Mouse (Mus musculus) forebrain, embryonic 13.5 days (tissue): ENCODE measurements around the gene Tinagl1. TPM values are rescaled to one million over a fixed set of nuclear protein-coding genes. Genes with fewer than 3 reads are reported as not detected.

Source experiments
- polyA plus RNA-seq: library from polyadenylated mRNA; unstranded; fragments of >200 nt; fragmentation: Nextera tagmentation; extraction: Ambion mirVana; gene quantifications from 2 replicates; pipeline ENCODE4 v1.2.1, GENCODE M21; 2015

Gene Tinagl1
- polyA plus RNA-seq, 1 experiment from 2014 or later: 2.6 TPM

Other genes starting within 250 kb of the Tinagl1 start
- gene Spocd1, start 245.9 kb downstream of the Tinagl1 start, polyA plus RNA-seq: not detected in 2 replicates
- 6.4 and 8.3 TPM in 2 replicates for gene Adgrb2, start 190.3 kb downstream of the Tinagl1 start, polyA plus RNA-seq
- gene Col16a1, start 127.3 kb downstream of the Tinagl1 start, polyA plus RNA-seq: 2.5 and 2.9 TPM in 2 replicates
- gene Pef1, start 72.6 kb downstream of the Tinagl1 start, polyA plus RNA-seq: 68.0 and 68.4 TPM in 2 replicates
- gene Hcrtr1, start 35.8 kb downstream of the Tinagl1 start, polyA plus RNA-seq: 0.13 TPM in 1 of 2 replicates, not detected in the other
- gene Gm853, start 47.3 kb upstream of the Tinagl1 start, polyA plus RNA-seq: 0.13 TPM in 1 of 2 replicates, not detected in the other
- gene Serinc2, start 104.1 kb upstream of the Tinagl1 start, polyA plus RNA-seq: 101 and 107 TPM in 2 replicates
- 46.8 and 49.5 TPM in 2 replicates for gene Fabp3, start 133.5 kb upstream of the Tinagl1 start, polyA plus RNA-seq
- gene Gm10570, start 133.6 kb upstream of the Tinagl1 start, polyA plus RNA-seq: 0.72 TPM in 1 of 2 replicates, not detected in the other
- 84.6 and 90.5 TPM in 2 replicates for gene Zcchc17, start 184.8 kb upstream of the Tinagl1 start, polyA plus RNA-seq
- gene Snrnp40, start 185.0 kb upstream of the Tinagl1 start, polyA plus RNA-seq: 177 and 180 TPM in 2 replicates